Mouse (Mus musculus) duodenum, adult 2 months (tissue): Measurements from ENCODE around the gene Col25a1. TPM values are rescaled to one million over a fixed set of nuclear protein-coding genes. Genes with fewer than 3 reads are reported as not detected.

ENCODE experiments used
- polyA plus RNA-seq: library from polyadenylated mRNA; depleted of rRNA; stranded (reverse); fragments of >200 nt; gene quantifications from 2 replicates; pipeline ENCODE4 v1.2.3, GENCODE M21; 2012; ENCODE audit warnings: low replicate concordance; rRNA removed

The Col25a1 gene
- 0.02 TPM in 2 replicates for polyA plus RNA-seq

DNA sequence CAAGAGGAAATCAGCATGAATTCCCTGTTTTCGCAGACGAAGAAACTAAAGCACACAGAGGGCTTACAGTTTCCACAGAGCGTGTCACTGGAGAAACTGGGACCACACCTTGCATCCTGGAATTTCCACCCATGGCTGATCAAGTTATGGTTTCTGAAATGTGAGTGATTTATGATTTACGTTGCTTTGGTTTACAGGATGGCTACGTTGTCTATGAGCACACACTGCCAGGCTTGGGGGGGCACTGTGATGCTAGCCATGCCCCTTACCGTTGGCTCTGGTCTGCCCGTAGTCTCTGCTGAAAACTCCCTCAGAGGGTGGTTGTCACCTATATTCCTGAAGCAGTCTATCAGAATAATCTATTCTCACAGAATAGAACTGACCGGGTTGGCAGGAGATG is at the start of gene Col25a1:
Gene Col25a1, plus strand, starts transcription at position 301 of the 400 bp plus-strand sequence.

DNA sequence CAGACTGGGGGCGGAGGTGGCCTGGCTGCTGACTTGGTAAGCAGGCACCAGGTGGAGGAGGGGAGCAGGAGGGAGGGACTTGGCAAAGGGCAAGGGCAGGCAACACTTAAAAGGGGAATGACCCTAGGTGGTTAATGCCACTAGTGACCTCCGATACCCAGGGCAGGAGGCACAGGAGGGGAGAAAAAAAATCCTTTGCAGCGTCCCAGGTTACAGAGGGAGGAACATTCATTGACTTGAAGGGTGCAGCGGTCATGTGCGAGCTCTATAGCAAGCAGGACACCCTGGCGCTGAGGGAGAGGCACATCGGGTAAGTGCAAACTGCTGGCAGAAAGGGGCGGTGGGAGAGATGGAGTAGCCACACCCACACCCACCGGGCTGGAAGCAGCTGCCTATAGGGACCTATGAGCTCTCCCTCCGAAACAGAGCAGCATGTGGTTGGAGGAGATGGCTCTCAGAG is 486.2 kb downstream of the Col25a1 start, which contains the start of gene Etnppl:
Gene Etnppl, plus strand, starts transcription at position 10 of the 460 bp plus-strand sequence.

Other genes starting within 250 kb of the Col25a1 start
- gene Casp6, start 230.1 kb upstream of the Col25a1 start, polyA plus RNA-seq, result 163 and 236 TPM in 2 replicates
- 1.1 and 2.0 TPM in 2 replicates for gene Mcub, start 161.3 kb upstream of the Col25a1 start, polyA plus RNA-seq
- 24.9 and 44.7 TPM in 2 replicates for gene Sec24b, start 69.9 kb upstream of the Col25a1 start, polyA plus RNA-seq